In the genomic region with DNA sequence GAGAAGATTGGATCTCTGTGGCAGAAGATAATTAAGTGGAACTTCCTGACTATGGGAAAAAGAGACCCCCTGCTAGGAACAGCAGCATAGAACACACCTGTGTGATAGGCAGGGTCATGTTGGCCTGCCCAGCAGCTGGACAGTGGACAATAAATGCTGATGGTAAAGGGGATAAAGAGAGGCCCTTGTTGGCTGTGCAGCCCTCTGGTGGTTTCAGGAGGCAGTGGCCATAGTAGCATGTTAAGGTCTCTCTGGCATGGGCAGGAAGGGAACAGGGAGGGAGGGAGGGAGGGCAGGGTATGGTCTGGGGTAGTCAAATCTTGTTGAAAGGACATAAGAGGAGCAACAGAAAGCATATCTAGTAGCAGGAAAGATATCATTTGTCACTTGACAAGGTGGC, we compare ENCODE assay signal across 27 mouse cellular contexts. TPM values are rescaled to one million over a fixed set of nuclear protein-coding genes. Genes with fewer than 3 reads are reported as not detected.
DNase-seq lines count a peak whose midpoint lies in the region; ATAC-seq and TF ChIP-seq lines count a peak whose summit lies in the region.
"Had no signal": no experiment of that assay in that cellular context is flagged by ENCODE, and none has a peak within 500 bp of the region (broad histone marks: within the 10 kb centered on the region; RNA-seq: fewer than 3 reads in every experiment).

No protein-coding gene starts in this region.

- TF ChIP-seq CTCF in lung, postnatal 0 days (IDR thresholded peaks at IDR 0.05): peak; percentile 42

- no peaks in the 10 kb centered on the region for H3K36me3 ChIP-seq in lung, postnatal 0 days (ENCODE audit: insufficient read depth, low read length)
- H3K36me3 ChIP-seq: embryonic facial prominence, embryonic 15.5 days; midbrain, embryonic 13.5 days; neural tube, embryonic 12.5 days had no signal

- peak; percentile 49 for DNase-seq in heart, adult 11 months
- DNase-seq in heart, postnatal 14 days: no peak
- peak; percentile 14 to 42 for DNase-seq in kidney, postnatal 4 days
- no peak for DNase-seq in kidney, adult 8-10 months
- DNase-seq in lung, postnatal 0 days (ENCODE audit: low spot score): no peak
- no peak for DNase-seq in lung, postnatal 25 days (ENCODE audit: low spot score)
- no peak for DNase-seq in urinary bladder, postnatal 25 days (ENCODE audit: low spot score)
- DNase-seq: adrenal gland, postnatal 25 days; cerebellum, adult 9-10 months; gastrocnemius, postnatal 25 days; heart, adult 2 months; heart, postnatal 4 days; kidney, postnatal 14 days; lung, postnatal 14 days; right cerebral cortex, postnatal 14 days; spleen, adult 18-20 months; thymus, adult 18-20 months; thymus, postnatal 36 days had no signal

- no peak overlapping the region for H3K9ac ChIP-seq in lung, postnatal 0 days (replicated peaks; ENCODE audit: low read depth)
- H3K9ac ChIP-seq: embryonic facial prominence, embryonic 15.5 days; hindbrain, embryonic 14.5 days; midbrain, embryonic 13.5 days; neural tube, embryonic 12.5 days had no signal

- no peaks in the 10 kb centered on the region for H3K4me1 ChIP-seq in lung, postnatal 0 days (ENCODE audit: insufficient read depth, low read depth, low read length)
- H3K4me1 ChIP-seq: embryonic facial prominence, embryonic 15.5 days; megakaryocyte, embryonic 14.5 days; midbrain, embryonic 13.5 days; neural tube, embryonic 12.5 days had no signal

- no peak overlapping the region for H3K27ac ChIP-seq in lung, postnatal 0 days (ENCODE audit: low read length)
- H3K27ac ChIP-seq: embryonic facial prominence, embryonic 15.5 days; heart, adult 2 months; hindbrain, embryonic 14.5 days; midbrain, embryonic 13.5 days; neural tube, embryonic 12.5 days had no signal

- ATAC-seq in lung, postnatal 0 days: no peak
- ATAC-seq: forebrain, embryonic 16.5 days; intestine, embryonic 16.5 days; midbrain, embryonic 13.5 days had no signal

- intact Hi-C loops in heart, postnatal 14 days (cut with DNase I): no loop called here

- H3K27me3 ChIP-seq in lung, postnatal 0 days (replicated peaks; ENCODE audit: insufficient read depth, low read length): no peaks in the 10 kb centered on the region
- H3K27me3 ChIP-seq: embryonic facial prominence, embryonic 15.5 days; neural tube, embryonic 12.5 days had no signal

- no peak overlapping the region for H3K4me2 ChIP-seq in lung, postnatal 0 days (replicated peaks; ENCODE audit: low read depth, low read length)
- H3K4me2 ChIP-seq: embryonic facial prominence, embryonic 15.5 days; hindbrain, embryonic 14.5 days; midbrain, embryonic 13.5 days; neural tube, embryonic 12.5 days had no signal

- no peak overlapping the region for H3K4me3 ChIP-seq in lung, postnatal 0 days (ENCODE audit: low read depth, low read length)
- H3K4me3 ChIP-seq: embryonic facial prominence, embryonic 15.5 days; heart, adult 2 months; midbrain, embryonic 13.5 days; neural tube, embryonic 12.5 days had no signal

- H3K9me3 ChIP-seq in lung, postnatal 0 days (ENCODE audit: low read length): no peaks in the 10 kb centered on the region
- H3K9me3 ChIP-seq: embryonic facial prominence, embryonic 15.5 days; megakaryocyte, embryonic 14.5 days; midbrain, embryonic 13.5 days; neural tube, embryonic 12.5 days had no signal

- no peak for TF ChIP-seq EP300 in lung, postnatal 0 days (IDR thresholded peaks at IDR 0.05)

RNA-seq across cellular contexts. Expression of a gene that starts 58.7 kb away (rescaled TPM):
- not detected for total RNA-seq in heart, postnatal 14 days (2021)
- 0.38 and 0.67 TPM in 2 replicates for polyA plus RNA-seq in lung, postnatal 0 days (2015; fragmentation: Nextera tagmentation; extraction: Ambion mirVana)
- total RNA-seq: gastrocnemius, postnatal 25 days; heart, adult 2 months; heart, postnatal 4 days had no signal
- polyA plus RNA-seq: heart, adult 2 months; heart, embryonic 14.5 days; liver, embryonic 16.5 days had no signal

Comparison
In these comparisons a context has a peak if more than half of its experiments do, and no peak if none do; other contexts are left out.
1. DNase-seq: peak in heart, adult 11 months (single experiment) and kidney, postnatal 4 days (2 of 2); none in heart, postnatal 14 days (0 of 2), kidney, adult 8-10 months (0 of 2), lung, postnatal 0 days (single experiment), lung, postnatal 25 days (single experiment) and urinary bladder, postnatal 25 days (single experiment).